Comparison of ENCODE assay signal across 8 mouse cellular contexts in genomic region chr2:73925089-73925488, GRCm38 (mm10). TPM values are rescaled to one million over a fixed set of nuclear protein-coding genes. Genes with fewer than 3 reads are reported as not detected.
A peak's percentile ranks its signal among the peaks of the same experiment; 100 is the strongest.
DNase-seq lines count a peak whose midpoint lies in the region; ATAC-seq and TF ChIP-seq lines count a peak whose summit lies in the region.

No protein-coding gene starts in this region.

- no peak for TF ChIP-seq POLR2A in cerebellum, adult 2 months (IDR thresholded peaks at IDR 0.05; ENCODE audit: borderline replicate concordance, insufficient read depth, low read length)

- H3K4me2 ChIP-seq in forebrain, embryonic 16.5 days (ENCODE audit: low read length), result no peak overlapping the region
- H3K4me2 ChIP-seq in intestine, embryonic 15.5 days (replicated peaks), result no peak overlapping the region
- no peak overlapping the region for H3K4me2 ChIP-seq in midbrain, embryonic 11.5 days

- no peaks in the 10 kb centered on the region for H3K27me3 ChIP-seq in cerebellum, adult 2 months (ENCODE audit: control insufficient read depth, insufficient read depth, low read length)
- no peaks in the 10 kb centered on the region for H3K27me3 ChIP-seq in forebrain, embryonic 16.5 days (replicated peaks; ENCODE audit: control insufficient read depth, insufficient read depth, low read length)
- H3K27me3 ChIP-seq in intestine, embryonic 15.5 days (replicated peaks), result no peaks in the 10 kb centered on the region
- H3K27me3 ChIP-seq in midbrain, embryonic 11.5 days (ENCODE audit: control insufficient read depth, insufficient read depth, low read length), result no peaks in the 10 kb centered on the region

- peak; percentile 94 for ATAC-seq in forebrain, embryonic 16.5 days
- peak; percentile 58; the same call in 1 of the 2 replicates for ATAC-seq in intestine, embryonic 15.5 days
- peak; percentile 58; the same call in 1 of the 2 replicates for ATAC-seq in midbrain, embryonic 11.5 days (ENCODE audit: low FRiP score)

- WGBS in cerebellum, adult 2 months, result 4% methylated on average over 5 of the region's 5 CpGs
- WGBS in forebrain, embryonic 16.5 days, result 15% methylated on average over 5 of the region's 5 CpGs
- WGBS in intestine, embryonic 15.5 days, result 20% methylated on average over 5 of the region's 5 CpGs
- 29% methylated on average over 5 of the region's 5 CpGs for WGBS in midbrain, embryonic 11.5 days

- no peak overlapping the region for H3K4me3 ChIP-seq in cerebellum, adult 2 months (replicated peaks; ENCODE audit: insufficient read depth, low read depth, low read length)
- H3K4me3 ChIP-seq in forebrain, embryonic 16.5 days (replicated peaks; ENCODE audit: low read length), result no peak overlapping the region
- H3K4me3 ChIP-seq in intestine, embryonic 15.5 days (replicated peaks), result no peak overlapping the region
- no peak overlapping the region for H3K4me3 ChIP-seq in midbrain, embryonic 11.5 days (ENCODE audit: low read depth, low read length)

- peak; percentile 90 to 92 for DNase-seq in adrenal gland, adult (ENCODE audit: inconsistent age in 2 of 2, low spot score in 1 of 2)
- peak; percentile 90 to 93 for DNase-seq in cerebellum, adult 2 months
- peak; percentile 24 to 71 for DNase-seq in left cerebral cortex, adult 8-10 months (ENCODE audit: low spot score in 2 of 2)
- DNase-seq in midbrain, embryonic 11.5 days (ENCODE audit: low spot score, missing footprints), result peak; percentile 62
- DNase-seq in skeletal muscle tissue, adult 2 months (ENCODE audit: low read depth, low spot score), result peak; percentile 24
- DNase-seq in spleen, adult 12 weeks (ENCODE audit: low spot score), result no peak

- no peak overlapping the region; the same call in 1 of the 2 replicates for H3K9ac ChIP-seq in forebrain, embryonic 16.5 days (replicated peaks; ENCODE audit: low read depth, low read length)
- H3K9ac ChIP-seq in intestine, embryonic 15.5 days, result no peak overlapping the region
- H3K9ac ChIP-seq in midbrain, embryonic 11.5 days (ENCODE audit: low read length), result no peak overlapping the region

- no peaks in the 10 kb centered on the region; the same call in 1 of the 2 replicates for H3K9me3 ChIP-seq in forebrain, embryonic 16.5 days (ENCODE audit: control insufficient read depth, low read length)
- no peaks in the 10 kb centered on the region for H3K9me3 ChIP-seq in intestine, embryonic 15.5 days
- H3K9me3 ChIP-seq in midbrain, embryonic 11.5 days (ENCODE audit: control insufficient read depth, low read length), result no peaks in the 10 kb centered on the region

- H3K27ac ChIP-seq in cerebellum, adult 2 months (ENCODE audit: insufficient read depth, low read length), result no peak overlapping the region; the same call in 1 of the 2 replicates
- H3K27ac ChIP-seq in forebrain, embryonic 16.5 days (ENCODE audit: low read length), result no peak overlapping the region
- no peak overlapping the region for H3K27ac ChIP-seq in intestine, embryonic 15.5 days
- H3K27ac ChIP-seq in midbrain, embryonic 11.5 days (ENCODE audit: low read depth, low read length), result no peak overlapping the region

- peaks cover 6% of the 10 kb centered on the region; the same call in 1 of the 2 replicates for H3K4me1 ChIP-seq in cerebellum, adult 2 months (ENCODE audit: control insufficient read depth, insufficient read depth, low read length)
- H3K4me1 ChIP-seq in forebrain, embryonic 16.5 days (replicated peaks; ENCODE audit: control insufficient read depth, insufficient read depth, low read length), result 0 out of 2 replicates have a peak, but pooled peaks cover 2% of the 10 kb centered on the region
- H3K4me1 ChIP-seq in intestine, embryonic 15.5 days (replicated peaks), result no peaks in the 10 kb centered on the region
- no peaks in the 10 kb centered on the region for H3K4me1 ChIP-seq in midbrain, embryonic 11.5 days (ENCODE audit: control insufficient read depth, insufficient read depth, low read length)

- H3K36me3 ChIP-seq in forebrain, embryonic 16.5 days (ENCODE audit: control insufficient read depth, insufficient read depth), result no peaks in the 10 kb centered on the region
- no peaks in the 10 kb centered on the region for H3K36me3 ChIP-seq in intestine, embryonic 15.5 days
- H3K36me3 ChIP-seq in midbrain, embryonic 11.5 days (ENCODE audit: control insufficient read depth, insufficient read depth, low read length), result no peaks in the 10 kb centered on the region

- peak; percentile 67 for TF ChIP-seq CTCF in cerebellum, adult 2 months (IDR thresholded peaks at IDR 0.05; ENCODE audit: borderline replicate concordance, insufficient read depth, low read depth, low read length)

RNA-seq across cellular contexts. Expression of gene Atp5g3, which starts 14.0 kb away (rescaled TPM):
- polyA plus RNA-seq in cerebellum, adult 2 months (2012; rRNA removed), result 1,072 and 1,080 TPM in 2 replicates
- polyA plus RNA-seq in forebrain, embryonic 16.5 days (2015; fragmentation: Nextera tagmentation; extraction: Ambion mirVana), result 848 and 855 TPM in 2 replicates
- 1,647 and 1,711 TPM in 2 replicates for polyA plus RNA-seq in intestine, embryonic 15.5 days (2015; fragmentation: Nextera tagmentation; extraction: Ambion mirVana)
- 100 to 1,000 TPM; 466 to 555 (median 507) TPM for total RNA-seq in left cerebral cortex, adult 8-10 months (2022)
- polyA plus RNA-seq in midbrain, embryonic 11.5 days (2014; fragmentation: Nextera tagmentation; extraction: Ambion mirVana), result 831 and 886 TPM in 2 replicates

RNA-seq across cellular contexts. Expression of gene Atf2, which starts 32.6 kb away (rescaled TPM):
- polyA plus RNA-seq in cerebellum, adult 2 months (2012; rRNA removed), result 45.8 and 47.4 TPM in 2 replicates
- 123 and 124 TPM in 2 replicates for polyA plus RNA-seq in forebrain, embryonic 16.5 days (2015; fragmentation: Nextera tagmentation; extraction: Ambion mirVana)
- polyA plus RNA-seq in intestine, embryonic 15.5 days (2015; fragmentation: Nextera tagmentation; extraction: Ambion mirVana), result 53.2 and 55.1 TPM in 2 replicates
- total RNA-seq in left cerebral cortex, adult 8-10 months (2022), result 100 to 1,000 TPM; 148 to 185 (median 165) TPM
- 83.3 and 106 TPM in 2 replicates for polyA plus RNA-seq in midbrain, embryonic 11.5 days (2014; fragmentation: Nextera tagmentation; extraction: Ambion mirVana)
